Comparison of ENCODE assay signal across 8 mouse cellular contexts in genomic region chrX:9200380-9200917, GRCm38 (mm10). TPM values are rescaled to one million over a fixed set of nuclear protein-coding genes. Genes with fewer than 3 reads are reported as not detected.
DNase-seq lines count a peak whose midpoint lies in the region; ATAC-seq lines count a peak whose summit lies in the region.

No protein-coding gene starts in this region.

- no peaks in the 10 kb centered on the region for H3K36me3 ChIP-seq in heart, embryonic 16.5 days (ENCODE audit: control insufficient read depth, insufficient read depth)

- H3K4me2 ChIP-seq in heart, embryonic 16.5 days (ENCODE audit: low read depth, low read length), result peak overlapping the region; percentile 80

- H3K4me3 ChIP-seq in heart, embryonic 16.5 days (ENCODE audit: low read length), result peak overlapping the region; percentile 58

- H3K4me1 ChIP-seq in heart, embryonic 16.5 days (ENCODE audit: control insufficient read depth, insufficient read depth, low read length), result no peaks in the 10 kb centered on the region

- no peaks in the 10 kb centered on the region for H3K9me3 ChIP-seq in heart, embryonic 16.5 days (replicated peaks; ENCODE audit: control insufficient read depth, low read length)

- no peaks in the 10 kb centered on the region; the same call in 1 of the 2 replicates for H3K27me3 ChIP-seq in heart, embryonic 16.5 days (ENCODE audit: control insufficient read depth, insufficient read depth, low read length)

- H3K9ac ChIP-seq in heart, embryonic 16.5 days (ENCODE audit: low read length), result peak overlapping the region; percentile 66

- DNase-seq in CD4-positive, CD25-positive, alpha-beta regulatory T cell, adult 2 months (ENCODE audit: low read depth, low spot score), result peak; percentile 65
- DNase-seq in adrenal gland, adult 18-20 months (ENCODE audit: low spot score in 2 of 2), result peak; percentile 32 to 47
- DNase-seq in embryo, embryonic 11 days, result peak; percentile 42
- DNase-seq in kidney, postnatal 14 days, result peak; percentile 58
- DNase-seq in spleen, postnatal 4 days (ENCODE audit: low spot score in 2 of 2), result peak; percentile 37 to 68
- no peak for DNase-seq in frontal cortex, postnatal 25 days (ENCODE audit: low spot score in 2 of 2)

- H3K27ac ChIP-seq in heart, embryonic 16.5 days (ENCODE audit: low read length), result no peak overlapping the region; the same call in 1 of the 2 replicates

- 16% methylated on average over 61 of the region's 72 CpGs for WGBS in heart, embryonic 16.5 days

- peak; percentile 45 for ATAC-seq in heart, embryonic 16.5 days (replicated peaks; ENCODE audit: extremely low read depth, insufficient read depth, low FRiP score)
- peak; percentile 30; the same call in 1 of the 2 replicates for ATAC-seq in megakaryocyte-erythroid progenitor cell, adult 5-6 weeks (replicated peaks; ENCODE audit: low FRiP score, low TSS enrichment, poor library complexity, severe bottlenecking)

RNA-seq across cellular contexts. Expression of gene Lancl3, which starts 0.7 kb away (rescaled TPM):
- 1 to 10 TPM; 3.9 to 5.6 TPM for total RNA-seq in adrenal gland, adult 18-20 months (2021)
- 2.8 and 3.4 TPM in 2 replicates for polyA plus RNA-seq in heart, embryonic 16.5 days (2015; fragmentation: Nextera tagmentation; extraction: Ambion mirVana)
- total RNA-seq in megakaryocyte-erythroid progenitor cell, adult 5-6 weeks (2014; fragmentation: Nextera tagmentation), result 0.07 TPM in 1 of 2 replicates, not detected in the other
- not detected in 2 replicates for total RNA-seq in megakaryocyte-erythroid progenitor cell, adult 5-6 weeks (2017)

RNA-seq across cellular contexts. Expression of gene Gm14862, which starts 56.2 kb away (rescaled TPM):
- not detected for total RNA-seq in adrenal gland, adult 18-20 months (2021)
- not detected in 2 replicates for polyA plus RNA-seq in heart, embryonic 16.5 days (2015; fragmentation: Nextera tagmentation; extraction: Ambion mirVana)
- not detected in 2 replicates for total RNA-seq in megakaryocyte-erythroid progenitor cell, adult 5-6 weeks (2014; fragmentation: Nextera tagmentation)
- total RNA-seq in megakaryocyte-erythroid progenitor cell, adult 5-6 weeks (2017), result not detected in 2 replicates

Comparison
In these comparisons a context has a peak if more than half of its experiments do, and no peak if none do; other contexts are left out.
1. DNase-seq: peak in CD4-positive, CD25-positive, alpha-beta regulatory T cell, adult 2 months (single experiment), adrenal gland, adult 18-20 months (2 of 2), embryo, embryonic 11 days (single experiment), kidney, postnatal 14 days (single experiment) and spleen, postnatal 4 days (2 of 2); none in frontal cortex, postnatal 25 days (0 of 2).
2. RNA of gene Lancl3, which starts 0.7 kb away (total RNA-seq): 3.9 to 5.6 TPM in adrenal gland, adult 18-20 months; 0.07 TPM in megakaryocyte-erythroid progenitor cell, adult 5-6 weeks; every median in the first group is over 4 times any median in the second.